Mouse (Mus musculus): ENCODE measurements around the gene Olfr1200. TPM values are rescaled to one million over a fixed set of nuclear protein-coding genes. Genes with fewer than 3 reads are reported as not detected.

Olfr1200 gene
- not detected for total RNA-seq (2021)

- intact Hi-C loops (cut with DNase I), result no loop called here
These were observed at the start of gene Olfr1200 for GRCm38 (mm10) chr2:88770388-88770787. Gene Olfr1200 (minus strand): TSS chr2:88770488.

GRCm38 (mm10) chr2:88814196-88814595, 43.9 kb upstream of the Olfr1200 start, which contains the start of gene Olfr1202:
Gene Olfr1202 (plus strand): TSS chr2:88814496.
- DNase-seq (ENCODE audit: extremely low spot score in 1 of 2, low spot score in 2 of 2), result no peak
- intact Hi-C loops (cut with DNase I), result no loop called here

More at GRCm38 (mm10) chr2:88770388-88770787, at the start of gene Olfr1200:
- DNase-seq (ENCODE audit: extremely low spot score in 1 of 2, low spot score in 2 of 2), result no peak

GRCm38 (mm10) chr2:88792736-88793135, 22.4 kb upstream of the Olfr1200 start, which contains the start of gene Olfr1201:
Gene Olfr1201 (plus strand): TSS chr2:88793036.
- intact Hi-C loops (cut with DNase I), result no loop called here
- DNase-seq (ENCODE audit: extremely low spot score in 1 of 2, low spot score in 2 of 2), result no peak

- intact Hi-C loops (cut with DNase I), result no loop called here
These were observed 9.9 kb downstream of the Olfr1200 start, which contains the start of gene Olfr1199 for GRCm38 (mm10) chr2:88760369-88760768. Gene Olfr1199 (minus strand): TSS chr2:88760469.

GRCm38 (mm10) chr2:88751270-88751669, 19.0 kb downstream of the Olfr1200 start, which contains the start of gene Olfr1198:
Gene Olfr1198 (minus strand): TSS chr2:88751370.
- intact Hi-C loops (cut with DNase I), result no loop called here
- no peak for DNase-seq (ENCODE audit: extremely low spot score in 1 of 2, low spot score in 2 of 2)

More at GRCm38 (mm10) chr2:88760369-88760768, 9.9 kb downstream of the Olfr1200 start, which contains the start of gene Olfr1199:
- no peak for DNase-seq (ENCODE audit: extremely low spot score in 1 of 2, low spot score in 2 of 2)

- intact Hi-C loops (cut with DNase I), result no loop called here
- no peak for DNase-seq (ENCODE audit: extremely low spot score in 1 of 2, low spot score in 2 of 2)
These were observed 26.9 kb downstream of the Olfr1200 start for GRCm38 (mm10) chr2:88743379-88743778.

- no peak for DNase-seq (ENCODE audit: extremely low spot score in 1 of 2, low spot score in 2 of 2)
- intact Hi-C loops (cut with DNase I), result no loop called here
These were observed 38.0 kb downstream of the Olfr1200 start, which contains the start of gene Olfr1197 for GRCm38 (mm10) chr2:88732266-88732665. Gene Olfr1197 (minus strand): TSS chr2:88732366.

Other genes starting within 250 kb of the Olfr1200 start
- not detected for gene Olfr1188, start 213.6 kb downstream of the Olfr1200 start, total RNA-seq (2021)
- gene Olfr1189, start 184.0 kb downstream of the Olfr1200 start, total RNA-seq (2021), result not detected
- gene Olfr1191-ps1, start 129.9 kb downstream of the Olfr1200 start, total RNA-seq (2021), result under 1 TPM in 1 of 2 experiments, not detected in 1; 0.06 TPM
- not detected for gene Olfr1192-ps1, start 122.0 kb downstream of the Olfr1200 start, total RNA-seq (2021)
- gene Olfr1193, start 94.9 kb downstream of the Olfr1200 start, total RNA-seq (2021), result not detected
- gene Olfr1195, start 81.3 kb downstream of the Olfr1200 start, total RNA-seq (2021), result not detected
- gene Olfr1196, start 65.9 kb downstream of the Olfr1200 start, total RNA-seq (2021), result not detected
- gene Olfr1197, start 38.1 kb downstream of the Olfr1200 start, total RNA-seq (2021), result not detected
- gene Olfr1198, start 19.1 kb downstream of the Olfr1200 start, total RNA-seq (2021), result not detected
- not detected for gene Olfr1199, start 10.0 kb downstream of the Olfr1200 start, total RNA-seq (2021)
- not detected for gene Olfr1201, start 22.5 kb upstream of the Olfr1200 start, total RNA-seq (2021)
- not detected for gene Olfr1202, start 44.0 kb upstream of the Olfr1200 start, total RNA-seq (2021)
- gene Olfr1205, start 59.2 kb upstream of the Olfr1200 start, total RNA-seq (2021), result not detected
- not detected for gene Olfr1204, start 78.8 kb upstream of the Olfr1200 start, total RNA-seq (2021)
- not detected for gene Olfr1206, start 92.7 kb upstream of the Olfr1200 start, total RNA-seq (2021)
- not detected for gene Olfr1208, start 131.8 kb upstream of the Olfr1200 start, total RNA-seq (2021)
- not detected for gene Olfr1209, start 144.7 kb upstream of the Olfr1200 start, total RNA-seq (2021)
- not detected for gene Olfr1211, start 167.6 kb upstream of the Olfr1200 start, total RNA-seq (2021)
- not detected for gene Olfr1212, start 183.5 kb upstream of the Olfr1200 start, total RNA-seq (2021)
- not detected for gene Gm13762, start 209.8 kb upstream of the Olfr1200 start, total RNA-seq (2021)
- not detected for gene Olfr1214, start 222.2 kb upstream of the Olfr1200 start, total RNA-seq (2021)
- gene Olfr1215, start 236.5 kb upstream of the Olfr1200 start, total RNA-seq (2021), result not detected
- not detected for gene Olfr1216, start 247.9 kb upstream of the Olfr1200 start, total RNA-seq (2021)